Mouse (Mus musculus) skeletal muscle tissue, postnatal 0 days (tissue): ENCODE measurements around the gene Olfr1201. TPM values are rescaled to one million over a fixed set of nuclear protein-coding genes. Genes with fewer than 3 reads are reported as not detected.

Source experiments
- polyA plus RNA-seq: library from polyadenylated mRNA; unstranded; fragments of >200 nt; fragmentation: Nextera tagmentation; extraction: Ambion mirVana; gene quantifications from 2 replicates; pipeline ENCODE4 v1.2.1, GENCODE M21; 2015

The Olfr1201 gene
- polyA plus RNA-seq: not detected in 2 replicates

DNA sequence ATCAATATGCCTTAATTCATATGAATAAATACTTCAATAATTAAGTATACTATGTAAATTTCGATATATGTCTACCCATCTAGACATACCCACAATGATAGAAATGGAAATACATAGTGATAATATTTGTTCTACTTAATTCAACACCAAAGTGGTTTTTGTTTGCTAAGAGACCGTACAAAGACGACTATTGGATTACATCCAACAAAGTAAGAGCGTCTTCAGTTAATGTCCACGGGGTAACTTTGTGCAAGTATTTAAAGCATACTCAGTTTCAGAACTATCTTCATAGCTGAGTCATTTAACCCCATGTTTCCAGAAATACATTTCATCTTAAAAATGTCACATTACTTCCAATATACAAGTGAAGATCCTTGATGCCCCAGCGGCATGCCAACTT lies at the start of gene Olfr1201:
Olfr1201 (plus strand) TSS at position 301 of the 400 bp plus-strand sequence.

DNA sequence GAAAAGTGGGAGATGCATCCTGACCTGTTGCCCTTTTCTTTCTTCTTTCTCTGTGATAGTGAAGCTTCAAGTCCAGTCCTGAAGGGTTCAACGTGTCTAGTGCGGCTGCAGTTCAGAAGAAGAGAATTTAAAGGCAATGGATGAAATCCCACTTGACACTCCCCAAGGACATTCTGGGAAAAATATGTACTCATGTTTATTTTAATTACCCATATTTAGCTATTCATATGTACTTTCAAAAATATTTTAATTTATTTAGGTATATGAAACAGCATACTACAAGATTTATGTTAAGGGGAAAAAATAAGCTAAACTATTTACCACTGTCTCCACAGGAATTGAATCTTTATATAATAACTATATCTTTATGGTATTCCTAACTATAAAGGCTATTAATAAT lies 41.6 kb upstream of the Olfr1201 start, which contains the start of gene Olfr1198:
Olfr1198 (minus strand) TSS at position 101 of the 400 bp plus-strand sequence.

DNA sequence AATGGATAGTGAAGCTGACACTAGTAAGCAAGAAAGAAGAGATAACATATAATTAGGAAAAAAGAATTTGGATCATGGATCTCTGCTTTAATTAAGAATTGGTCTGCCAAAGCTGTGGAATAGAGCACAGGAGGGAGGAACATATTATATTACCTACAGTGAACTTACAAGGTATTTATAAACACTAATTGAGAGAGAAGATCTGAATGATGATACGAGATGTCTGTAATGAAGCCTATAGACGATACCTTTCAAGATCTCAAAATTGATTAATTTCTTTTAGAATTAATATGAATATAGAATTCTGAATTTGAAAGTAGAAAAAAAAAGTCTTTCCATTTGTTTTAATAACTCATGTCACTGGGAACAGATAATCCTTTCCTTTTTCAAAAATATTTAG lies 32.5 kb upstream of the Olfr1201 start, which contains the start of gene Olfr1199:
Olfr1199 (minus strand) TSS at position 101 of the 400 bp plus-strand sequence.

DNA sequence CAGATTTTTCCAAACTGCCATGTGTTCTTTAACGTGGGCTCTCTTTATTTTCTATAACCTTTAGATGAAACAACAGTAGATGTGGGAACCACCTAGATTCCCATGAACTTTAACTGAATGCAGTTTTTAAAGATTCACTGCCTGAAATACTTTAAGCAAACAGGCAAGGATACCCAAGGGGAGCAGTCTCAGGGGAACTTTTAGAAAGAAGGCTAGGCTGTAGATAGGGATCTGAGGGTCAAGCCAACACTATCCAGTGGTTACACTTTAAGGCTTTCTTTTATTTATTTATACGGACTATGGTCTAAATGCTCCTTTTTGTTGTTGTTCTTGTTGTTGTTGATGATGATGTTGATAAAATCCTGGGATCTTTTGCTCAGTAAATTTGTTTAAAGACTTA lies 22.4 kb upstream of the Olfr1201 start, which contains the start of gene Olfr1200:
Olfr1200 (minus strand) TSS at position 101 of the 400 bp plus-strand sequence.

DNA sequence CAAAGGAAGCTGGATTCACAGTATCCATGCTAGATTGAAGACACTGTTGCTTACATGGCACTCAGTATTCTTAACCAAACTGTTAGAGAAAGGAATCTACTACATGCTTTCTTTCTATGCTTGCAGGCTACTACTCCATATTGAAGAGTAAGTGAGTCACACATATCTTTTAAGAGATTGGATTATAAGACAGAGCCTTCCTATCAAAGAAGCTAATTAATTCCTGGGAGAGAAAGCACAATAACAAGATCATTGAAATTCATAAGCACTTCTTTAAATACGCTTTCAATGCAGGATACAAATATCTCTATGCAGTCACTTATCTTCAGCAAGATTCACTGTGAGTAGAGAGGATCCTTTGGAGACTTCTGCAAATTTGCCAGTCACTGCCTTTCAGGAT lies 21.4 kb downstream of the Olfr1201 start, which contains the start of gene Olfr1202:
Olfr1202 (plus strand) TSS at position 301 of the 400 bp plus-strand sequence.

DNA sequence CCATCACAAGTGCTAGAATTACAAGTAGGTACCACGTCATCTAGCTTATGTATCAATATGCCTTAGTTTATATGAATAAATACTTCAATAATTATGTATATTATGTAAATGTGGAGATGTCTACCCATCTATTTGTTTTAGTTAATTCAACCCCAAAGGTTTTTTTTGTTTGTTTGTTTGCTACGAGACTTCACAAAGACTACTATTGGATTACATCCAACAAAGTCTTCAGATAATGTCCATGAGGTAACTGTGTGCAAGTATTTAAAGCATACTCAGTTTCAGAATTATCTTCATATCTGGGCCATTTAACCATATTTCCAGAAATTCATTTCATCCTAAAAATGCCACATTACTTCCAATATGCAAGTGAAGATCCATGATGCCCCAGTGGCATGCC lies 36.6 kb downstream of the Olfr1201 start, which contains the start of gene Olfr1205:
Olfr1205 (plus strand) TSS at position 301 of the 400 bp plus-strand sequence.

Other genes starting within 250 kb of the Olfr1201 start
- gene Olfr1188, start 236.1 kb upstream of the Olfr1201 start, polyA plus RNA-seq: not detected in 2 replicates
- gene Olfr1189, start 206.6 kb upstream of the Olfr1201 start, polyA plus RNA-seq: not detected in 2 replicates
- not detected in 2 replicates for gene Olfr1191-ps1, start 152.5 kb upstream of the Olfr1201 start, polyA plus RNA-seq
- gene Olfr1192-ps1, start 144.5 kb upstream of the Olfr1201 start, polyA plus RNA-seq: not detected in 2 replicates
- gene Olfr1193, start 117.4 kb upstream of the Olfr1201 start, polyA plus RNA-seq: not detected in 2 replicates
- gene Olfr1195, start 103.8 kb upstream of the Olfr1201 start, polyA plus RNA-seq: not detected in 2 replicates
- gene Olfr1196, start 88.4 kb upstream of the Olfr1201 start, polyA plus RNA-seq: not detected in 2 replicates
- not detected in 2 replicates for gene Olfr1197, start 60.7 kb upstream of the Olfr1201 start, polyA plus RNA-seq
- gene Olfr1198, start 41.7 kb upstream of the Olfr1201 start, polyA plus RNA-seq: not detected in 2 replicates
- not detected in 2 replicates for gene Olfr1199, start 32.6 kb upstream of the Olfr1201 start, polyA plus RNA-seq
- gene Olfr1200, start 22.5 kb upstream of the Olfr1201 start, polyA plus RNA-seq: not detected in 2 replicates
- gene Olfr1202, start 21.5 kb downstream of the Olfr1201 start, polyA plus RNA-seq: not detected in 2 replicates
- not detected in 2 replicates for gene Olfr1205, start 36.7 kb downstream of the Olfr1201 start, polyA plus RNA-seq
- gene Olfr1204, start 56.3 kb downstream of the Olfr1201 start, polyA plus RNA-seq: not detected in 2 replicates
- not detected in 2 replicates for gene Olfr1206, start 70.2 kb downstream of the Olfr1201 start, polyA plus RNA-seq
- not detected in 2 replicates for gene Olfr1208, start 109.3 kb downstream of the Olfr1201 start, polyA plus RNA-seq
- not detected in 2 replicates for gene Olfr1209, start 122.1 kb downstream of the Olfr1201 start, polyA plus RNA-seq
- gene Olfr1211, start 145.1 kb downstream of the Olfr1201 start, polyA plus RNA-seq: not detected in 2 replicates
- gene Olfr1212, start 160.9 kb downstream of the Olfr1201 start, polyA plus RNA-seq: not detected in 2 replicates
- gene Gm13762, start 187.2 kb downstream of the Olfr1201 start, polyA plus RNA-seq: not detected in 2 replicates
- gene Olfr1214, start 199.6 kb downstream of the Olfr1201 start, polyA plus RNA-seq: not detected in 2 replicates
- gene Olfr1215, start 213.9 kb downstream of the Olfr1201 start, polyA plus RNA-seq: not detected in 2 replicates
- not detected in 2 replicates for gene Olfr1216, start 225.3 kb downstream of the Olfr1201 start, polyA plus RNA-seq
- not detected in 2 replicates for gene Olfr1217, start 239.0 kb downstream of the Olfr1201 start, polyA plus RNA-seq